Mouse (Mus musculus) kidney, postnatal 10 days (tissue): ENCODE measurements around the gene Coa5.

Experiments used
- DNase-seq: peaks from one replicate; pipeline ENCODE4 v3.0.0; 2021; ENCODE audit warnings: mixed read lengths

Coa5 gene

GRCm38 (mm10) chr1:37428911-37429310 lies 992 bp downstream of the Coa5 start:
- DNase-seq: no peak

DNA sequence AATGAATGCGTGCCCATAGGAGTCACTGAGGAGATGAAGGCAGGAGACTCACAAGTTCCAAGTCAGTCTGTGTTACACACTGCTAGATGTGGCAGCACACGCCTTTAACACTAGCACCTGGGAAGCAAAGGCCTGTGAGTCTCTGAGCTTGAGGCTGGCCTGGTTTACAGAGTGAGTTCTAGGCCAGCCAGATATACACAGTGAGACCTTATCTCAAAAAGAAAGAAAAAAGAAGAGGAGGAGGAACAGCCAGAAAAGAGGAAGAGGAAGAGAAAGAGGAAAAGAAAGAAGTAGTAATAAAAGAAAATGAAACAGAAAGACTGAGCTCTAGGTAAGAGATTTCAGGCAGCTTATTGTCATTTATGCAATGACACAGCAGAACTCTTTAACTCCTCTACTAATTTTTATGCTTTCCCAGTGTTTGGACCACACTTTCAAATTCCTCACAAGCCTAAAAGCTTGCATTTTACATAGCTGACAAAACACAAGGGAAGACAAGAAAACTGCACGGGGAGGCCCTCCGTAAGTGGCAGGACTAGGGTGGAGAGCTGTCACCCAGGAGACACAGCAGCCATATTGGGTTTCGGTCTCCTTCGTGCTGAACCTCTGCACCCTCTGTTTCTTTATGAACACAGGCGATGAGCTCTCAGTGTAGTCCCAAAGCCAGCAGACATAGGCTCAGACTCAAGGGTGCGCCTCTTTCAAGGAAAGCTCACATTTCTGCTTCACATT lies 2.6 kb downstream of the Coa5 start:
- DNase-seq: no peak

DNA sequence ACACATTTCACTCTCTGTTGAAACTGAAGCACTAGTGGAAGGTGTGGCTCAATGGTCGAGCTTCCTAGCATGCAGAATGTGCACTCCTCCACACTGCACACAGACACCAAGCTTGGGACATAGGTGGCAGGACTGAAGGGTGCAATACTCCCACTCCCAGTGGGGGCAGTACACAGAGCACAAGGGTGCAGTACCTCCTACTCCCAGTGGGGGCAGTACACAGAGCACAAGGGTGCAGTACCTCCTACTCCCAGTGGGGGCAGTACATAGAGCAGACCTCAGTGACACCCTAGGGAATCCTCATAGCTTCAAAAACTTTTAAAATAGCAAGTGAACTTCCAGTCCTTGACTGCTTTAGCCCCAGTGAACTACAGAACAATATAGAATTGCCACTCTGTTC lies 10.5 kb downstream of the Coa5 start:
- DNase-seq: peak; percentile 45

DNA sequence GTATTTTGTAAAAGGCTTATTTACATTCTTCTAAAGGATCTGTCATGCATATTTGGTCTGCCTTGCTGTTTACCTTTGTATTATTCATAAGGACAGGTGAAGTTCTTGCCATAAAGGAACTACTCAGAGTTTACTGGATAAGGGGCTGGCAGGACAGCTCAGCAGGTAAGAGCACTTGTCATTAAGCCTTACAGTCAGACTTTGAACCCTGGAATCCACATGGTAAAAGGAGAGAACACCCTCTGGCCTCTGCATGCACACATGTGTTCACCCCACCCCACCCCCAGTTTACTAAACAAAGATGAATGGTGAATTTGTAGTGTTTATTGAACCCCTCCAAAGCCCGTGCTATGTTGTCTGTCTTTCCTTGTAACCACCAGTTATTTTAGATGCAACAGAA lies 14.5 kb downstream of the Coa5 start:
- no peak for DNase-seq

DNA sequence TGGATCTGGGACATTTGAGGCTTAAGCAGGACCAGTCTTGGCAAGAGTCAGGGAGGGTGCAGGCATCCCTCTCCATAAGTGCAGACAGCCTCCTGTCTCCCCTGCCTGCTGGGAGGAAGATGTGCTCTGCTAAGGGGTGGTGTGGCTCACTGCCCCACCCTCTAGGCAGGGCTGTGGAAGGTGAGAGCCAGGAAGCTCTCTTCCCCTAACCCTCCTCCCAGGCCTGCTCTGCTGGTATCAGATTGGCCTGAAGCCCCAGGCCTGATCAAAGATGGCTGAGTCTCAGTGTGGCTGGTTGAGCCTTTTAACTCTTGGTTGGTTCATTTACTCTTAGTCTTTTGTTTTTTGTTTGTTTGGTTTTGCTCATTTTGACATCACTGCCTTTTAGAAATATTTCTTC lies 20.3 kb downstream of the Coa5 start:
- DNase-seq: no peak

DNA sequence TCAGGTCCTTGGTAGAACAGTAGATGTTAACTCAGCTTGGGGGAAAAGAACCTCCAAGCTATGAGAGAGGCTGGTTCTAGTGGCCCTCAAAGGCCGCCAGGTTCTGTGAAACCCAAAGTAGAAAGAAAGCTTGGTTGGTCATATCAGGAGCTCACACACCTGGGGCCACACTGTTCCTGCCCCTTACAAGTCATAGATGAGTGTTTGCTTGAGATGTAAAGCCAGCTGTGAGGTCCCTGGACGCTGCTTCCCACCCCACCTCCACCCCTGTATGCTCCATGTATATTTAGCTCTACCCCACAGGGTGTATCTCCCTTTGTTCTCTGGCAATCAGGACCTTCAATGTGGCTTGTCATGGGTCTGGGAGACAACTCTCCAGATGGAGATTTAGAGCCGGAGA lies 21.2 kb downstream of the Coa5 start:
- no peak for DNase-seq

DNA sequence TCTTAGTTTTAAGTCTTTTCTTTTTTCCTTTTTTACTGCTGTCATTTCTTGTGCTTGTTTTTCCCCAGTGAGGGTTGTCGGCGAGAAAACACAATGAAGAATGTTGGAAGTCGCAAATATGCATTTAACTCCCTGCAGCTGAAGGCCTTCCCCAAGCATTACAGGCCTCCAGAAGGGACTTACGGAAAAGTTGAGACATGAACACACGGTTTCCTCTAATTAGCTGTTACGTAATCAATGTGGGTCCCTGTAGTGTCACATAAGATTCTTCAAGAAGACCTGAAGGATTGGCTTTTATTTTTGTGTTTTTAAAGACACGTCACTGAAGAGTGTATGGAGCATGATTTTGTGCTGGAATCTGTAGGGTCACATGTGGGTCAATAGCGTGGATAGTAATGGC lies 21.8 kb downstream of the Coa5 start:
- DNase-seq: no peak

GRCm38 (mm10) chr1:37407228-37407627 lies 22.7 kb downstream of the Coa5 start:
- no peak for DNase-seq

GRCm38 (mm10) chr1:37405137-37405536 lies 24.8 kb downstream of the Coa5 start:
- no peak for DNase-seq

GRCm38 (mm10) chr1:37401687-37402086 lies 28.2 kb downstream of the Coa5 start:
- DNase-seq: peak; percentile 73

DNA sequence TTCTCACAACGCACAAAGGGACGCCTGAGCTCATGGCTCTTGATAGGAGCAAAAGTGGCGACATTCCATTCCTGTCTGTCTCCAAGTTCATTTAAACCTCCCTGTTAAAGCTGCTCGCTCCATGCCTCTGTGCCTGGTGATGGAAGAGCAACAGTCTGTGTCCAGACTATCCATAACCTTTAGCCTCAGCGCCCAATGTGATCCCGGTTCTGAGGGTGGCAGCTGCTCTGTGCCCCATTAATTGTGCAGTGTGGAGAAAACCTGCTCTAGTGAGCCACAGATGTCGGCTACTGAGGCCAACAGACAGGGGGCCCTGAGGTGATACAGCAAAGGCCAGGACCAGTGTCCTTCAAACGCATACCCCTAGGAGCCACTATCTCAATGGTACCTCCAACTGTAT lies 30.2 kb downstream of the Coa5 start:
- DNase-seq: no peak

DNA sequence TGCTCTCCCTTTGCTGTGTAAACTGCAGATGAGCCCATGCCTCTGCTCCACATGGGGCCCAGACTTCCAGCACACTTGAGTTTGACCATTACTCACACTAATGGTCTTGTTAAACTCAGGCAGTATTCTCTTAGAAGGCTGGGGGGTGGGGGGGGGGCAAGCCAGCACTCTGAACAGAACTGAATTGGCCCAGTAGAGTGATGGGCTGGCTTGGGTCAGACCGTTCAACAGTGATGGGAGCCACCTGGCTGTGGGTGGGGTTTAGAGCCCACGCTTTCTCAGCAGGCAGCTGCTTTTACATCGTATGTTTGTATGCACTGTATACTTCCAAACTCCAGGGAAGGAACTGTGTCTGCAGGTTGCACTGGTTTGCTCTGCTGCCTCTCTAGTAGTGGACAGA lies 30.9 kb downstream of the Coa5 start:
- peak; percentile 58 for DNase-seq

DNA sequence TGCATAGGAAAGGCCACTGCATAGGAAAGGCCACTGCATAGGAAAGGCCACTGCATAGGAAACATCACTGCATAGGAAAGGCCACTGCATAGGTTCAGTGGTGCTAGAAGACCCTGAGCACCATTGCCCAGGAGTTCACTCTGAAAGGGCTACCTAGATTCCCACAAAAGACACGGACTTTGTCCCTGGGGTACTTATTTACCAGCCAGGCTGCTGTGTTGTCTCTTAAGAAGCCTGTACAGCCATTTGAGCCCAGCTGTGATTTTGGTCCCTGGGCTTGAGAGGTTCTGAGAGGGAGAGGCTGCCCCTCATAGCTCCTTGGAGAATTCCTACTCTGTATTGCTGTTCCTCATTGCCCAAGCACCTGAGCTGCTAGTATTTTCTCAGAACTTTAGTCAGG lies 33.4 kb downstream of the Coa5 start:
- DNase-seq: peak; percentile 32

DNA sequence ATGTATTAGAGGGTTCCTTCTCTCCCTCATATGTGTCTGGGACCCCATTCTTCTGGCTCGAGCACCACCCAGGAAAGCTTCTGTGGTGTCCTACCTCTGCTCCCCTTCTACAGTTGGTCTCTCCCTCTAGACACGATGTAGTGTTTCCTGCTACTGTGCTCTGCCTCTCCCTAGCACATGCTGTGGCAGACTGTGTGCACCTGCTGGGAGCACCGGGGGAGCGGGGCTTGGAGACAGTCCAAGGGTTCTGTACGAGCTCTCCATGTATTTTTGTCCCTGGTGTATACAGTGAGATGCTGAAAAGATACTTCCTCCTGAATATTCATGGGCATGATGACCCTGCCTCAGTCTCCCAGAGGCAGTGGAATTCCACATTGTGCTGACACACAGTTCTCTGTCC lies 36.7 kb downstream of the Coa5 start:
- DNase-seq: no peak

DNA sequence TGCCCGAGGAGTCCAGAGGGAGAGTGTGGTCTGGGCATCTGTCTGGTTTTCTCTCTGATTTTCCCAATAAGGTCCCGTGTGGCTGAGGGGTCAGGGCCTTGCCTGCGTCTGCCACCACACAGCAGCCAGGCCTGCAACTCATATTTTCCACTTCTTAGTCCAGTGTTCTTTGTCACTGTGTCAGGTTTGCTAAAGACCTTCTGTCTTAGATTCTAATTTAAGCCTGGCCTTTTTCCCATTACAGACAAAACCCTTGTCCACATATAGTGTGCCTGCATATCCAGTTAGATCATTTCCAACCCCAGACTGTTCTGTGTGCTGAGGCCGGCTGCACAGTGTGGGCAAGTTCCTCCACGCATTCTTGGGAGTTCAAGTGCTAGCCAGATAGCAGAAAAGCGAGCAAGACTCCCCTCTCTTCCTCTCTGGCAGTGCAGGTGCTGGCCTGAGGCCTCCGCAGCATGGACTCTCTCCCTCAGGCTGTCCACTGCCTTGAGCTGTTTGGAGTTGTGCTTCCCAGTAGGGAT lies 43.4 kb downstream of the Coa5 start:
- no peak for DNase-seq

DNA sequence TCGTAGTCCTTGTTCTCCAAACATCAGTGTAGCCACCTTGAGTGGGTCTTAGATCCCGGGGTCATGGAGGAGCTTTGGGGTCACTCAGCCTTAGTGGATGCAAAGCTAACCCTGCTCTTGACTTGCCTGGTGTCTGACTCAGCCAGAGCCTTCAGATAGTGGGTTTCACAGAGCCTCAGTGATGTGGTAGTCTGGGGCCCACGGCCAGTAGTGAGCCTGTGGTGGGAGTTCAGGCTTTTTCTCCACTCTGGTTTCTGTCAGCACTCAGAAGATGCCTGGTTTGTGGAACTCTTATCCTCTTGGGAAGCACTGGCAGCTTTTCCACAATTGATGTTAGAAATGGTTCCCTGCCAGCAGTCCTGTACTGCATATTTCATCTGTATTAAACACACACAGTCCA lies 45.6 kb downstream of the Coa5 start:
- no peak for DNase-seq

- DNase-seq: no peak
Observed at GRCm38 (mm10) chr1:37380913-37381312, 49.0 kb downstream of the Coa5 start.

GRCm38 (mm10) chr1:37379536-37379935 lies 50.4 kb downstream of the Coa5 start:
- DNase-seq: no peak

GRCm38 (mm10) chr1:37378095-37378494 lies 51.8 kb downstream of the Coa5 start:
- no peak for DNase-seq

DNA sequence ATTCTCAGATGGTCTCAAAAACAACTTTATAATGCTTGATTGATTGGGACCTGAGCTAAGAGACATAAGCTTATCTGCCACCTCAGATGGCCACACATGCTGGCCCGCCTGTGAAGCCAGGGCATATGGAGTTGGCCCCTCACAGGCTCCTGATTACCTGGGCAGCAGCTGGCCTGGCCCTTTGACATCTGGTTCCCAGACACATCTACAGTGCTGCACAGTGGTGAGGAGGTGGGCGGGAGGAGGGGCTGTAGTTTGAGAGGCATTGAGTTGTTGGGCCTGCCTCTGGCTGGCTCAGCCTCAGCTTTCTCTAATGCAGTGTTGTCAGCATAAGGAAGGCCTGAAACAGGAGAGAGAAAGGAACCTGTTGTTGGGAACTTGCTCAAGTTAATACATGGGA lies 53.2 kb downstream of the Coa5 start:
- DNase-seq: no peak

DNA sequence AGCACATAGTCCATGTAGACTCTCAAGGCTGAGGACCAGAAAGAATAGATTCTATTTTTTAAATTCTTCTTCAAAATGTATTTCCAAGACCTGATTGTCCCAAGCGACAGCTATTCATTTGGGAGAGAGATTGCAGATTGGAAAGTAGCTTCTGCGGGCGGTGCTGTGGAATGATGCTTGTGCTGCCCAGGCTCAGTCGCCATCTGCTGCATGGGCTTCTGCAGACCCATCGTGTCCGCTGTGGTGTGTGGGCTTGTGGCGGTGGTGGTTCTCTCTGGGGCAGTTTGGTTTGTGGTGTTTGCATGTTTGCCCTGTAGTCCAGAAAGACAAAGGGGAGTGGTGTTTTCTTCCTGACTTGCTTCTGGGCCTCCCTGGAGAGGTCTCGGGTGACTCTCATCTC lies 53.7 kb downstream of the Coa5 start:
- DNase-seq: no peak

DNA sequence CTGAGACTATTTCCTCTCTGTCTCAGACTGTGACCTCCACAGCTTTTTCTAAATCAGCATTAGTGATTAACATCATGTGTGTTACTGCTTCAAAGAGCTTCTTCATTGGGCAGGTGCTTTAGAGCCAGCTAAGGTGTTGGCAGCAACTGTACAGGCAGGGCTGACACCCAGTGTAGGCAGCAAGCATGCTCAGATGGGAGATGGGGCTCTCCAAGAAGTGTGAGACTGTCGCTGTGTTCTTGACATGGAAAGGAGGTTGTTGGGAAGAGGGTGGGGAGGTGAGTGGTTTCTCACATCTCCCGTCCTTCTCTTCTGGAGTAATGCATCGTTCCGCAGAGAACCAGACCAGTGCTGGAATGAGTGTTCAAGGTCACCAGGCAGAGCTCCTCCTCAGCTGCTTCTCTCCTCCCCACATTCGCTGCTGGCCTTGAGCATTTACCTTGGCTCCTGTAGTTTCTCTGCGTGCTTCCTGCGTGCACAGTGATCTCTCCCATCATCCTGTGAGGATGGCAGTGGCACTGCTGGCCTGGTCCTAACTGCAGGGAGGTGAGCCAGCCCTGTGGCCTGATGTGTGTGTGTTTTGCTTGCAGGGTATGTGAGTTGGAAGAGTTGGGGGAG lies 61.0 kb downstream of the Coa5 start:
- no peak for DNase-seq

GRCm38 (mm10) chr1:37368125-37368524 lies 61.8 kb downstream of the Coa5 start:
- no peak for DNase-seq
